Comparison of ENCODE assay signal across 11 mouse cellular contexts in the genomic region with DNA sequence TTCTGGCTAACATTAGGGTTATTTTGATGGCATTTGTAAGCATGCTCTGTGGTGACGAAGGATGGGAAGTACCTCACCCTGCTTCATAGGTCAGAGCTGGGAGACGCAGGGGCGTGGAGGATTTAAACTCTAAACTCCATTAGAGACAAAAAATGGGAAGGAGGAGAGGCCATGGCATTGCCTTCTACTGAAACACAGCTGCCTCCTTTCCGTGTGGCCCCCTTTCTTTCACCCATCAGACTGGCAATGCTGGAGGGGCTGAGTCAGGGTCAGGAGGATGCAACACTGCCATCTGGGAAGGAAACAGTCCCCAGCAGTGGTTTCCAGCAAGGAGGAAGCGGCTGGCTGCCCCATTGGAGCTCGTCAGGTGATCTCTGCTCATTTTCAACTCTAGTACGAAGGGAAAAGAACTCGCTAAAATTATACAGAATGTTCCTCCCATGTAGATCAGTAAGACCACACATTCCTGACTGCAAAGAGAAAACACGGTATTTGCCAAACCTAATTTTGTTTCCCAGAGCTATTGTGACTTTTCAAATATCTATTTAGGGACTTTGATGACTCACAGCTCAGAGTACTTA. TPM values are rescaled to one million over a fixed set of nuclear protein-coding genes. Genes with fewer than 3 reads are reported as not detected.
DNase-seq lines count a peak whose midpoint lies in the region; TF ChIP-seq lines count a peak whose summit lies in the region.
"Had no signal": no experiment of that assay in that cellular context is flagged by ENCODE, and none has a peak within 500 bp of the region (broad histone marks: within the 10 kb centered on the region; RNA-seq: fewer than 3 reads in every experiment).

No protein-coding gene starts in this region.

- H3K27ac ChIP-seq in cerebellum, adult 2 months (ENCODE audit: insufficient read depth, low read length): peak overlapping the region; percentile 81
- H3K27ac ChIP-seq: hindbrain, embryonic 14.5 days; neural tube, embryonic 15.5 days had no signal

- H3K4me1 ChIP-seq in cerebellum, adult 2 months (ENCODE audit: control insufficient read depth, insufficient read depth, low read length): peaks cover 28% of the 10 kb centered on the region

- peak; percentile 59 to 69 for DNase-seq in cerebellum, adult 2 months
- DNase-seq in cerebellum, postnatal 14 days: no peak
- DNase-seq in kidney, adult 9 months: peak; percentile 20
- DNase-seq in kidney, adult 18-20 months: no peak
- DNase-seq in brain, adult 2 months (ENCODE audit: low read depth, low spot score): peak; percentile 90
- peak; percentile 26 to 50 for DNase-seq in heart, postnatal 36 days
- no peak for DNase-seq in embryo, embryonic 9.5 days (ENCODE audit: extremely low spot score)
- no peak for DNase-seq in urinary bladder, adult 18-20 months (ENCODE audit: low spot score in 2 of 2)
- DNase-seq: liver had no signal

- no peak overlapping the region for H3K4me3 ChIP-seq in cerebellum, adult 2 months (replicated peaks; ENCODE audit: insufficient read depth, low read depth, low read length)
- H3K4me3 ChIP-seq: neural tube, embryonic 15.5 days had no signal

- no peak for TF ChIP-seq POLR2A in cerebellum, adult 2 months (IDR thresholded peaks at IDR 0.05; ENCODE audit: borderline replicate concordance, insufficient read depth, low read length)

- intact Hi-C loops in heart, postnatal 36 days (cut with DNase I): no loop called here

- WGBS in cerebellum, adult 2 months: 36% methylated on average over 9 of the region's 9 CpGs

- no peaks in the 10 kb centered on the region for H3K27me3 ChIP-seq in cerebellum, adult 2 months (ENCODE audit: control insufficient read depth, insufficient read depth, low read length)
- H3K27me3 ChIP-seq: neural tube, embryonic 15.5 days had no signal

- no peak for TF ChIP-seq CTCF in cerebellum, adult 2 months (IDR thresholded peaks at IDR 0.05; ENCODE audit: borderline replicate concordance, insufficient read depth, low read depth, low read length)

RNA-seq across cellular contexts. Expression of gene Plekho1, which starts 5.2 kb away (rescaled TPM):
- 155 and 160 TPM in 2 replicates for polyA plus RNA-seq in cerebellum, adult 2 months (2012; rRNA removed)
- 10 to 100 TPM; 73.4 to 81.1 TPM for total RNA-seq in heart, postnatal 36 days (2021)

RNA-seq across cellular contexts. Expression of gene Vps45, which starts 57.3 kb away (rescaled TPM):
- 33.3 and 33.6 TPM in 2 replicates for polyA plus RNA-seq in cerebellum, adult 2 months (2012; rRNA removed)
- total RNA-seq in heart, postnatal 36 days (2021): 10 to 100 TPM; 22.3 to 26.0 TPM

Comparison
In these comparisons a context has a peak if more than half of its experiments do, and no peak if none do; other contexts are left out.
1. DNase-seq: peak in cerebellum, adult 2 months (2 of 2), kidney, adult 9 months (single experiment), brain, adult 2 months (single experiment) and heart, postnatal 36 days (2 of 2); none in cerebellum, postnatal 14 days (0 of 2), kidney, adult 18-20 months (single experiment), embryo, embryonic 9.5 days (single experiment) and urinary bladder, adult 18-20 months (0 of 2).